Mouse (Mus musculus): ENCODE data around the gene Dhx15. TPM values are rescaled to one million over a fixed set of nuclear protein-coding genes. Genes with fewer than 3 reads are reported as not detected.
A peak's percentile ranks its signal among the peaks of the same experiment; 100 is the strongest.
"Not testable (repeated sequence)": the region's sequence is repeated elsewhere in the genome, so short reads cannot be mapped to it uniquely, and the experiment has no call there.

Gene Dhx15
- polyA plus RNA-seq (2015; fragmentation: Nextera tagmentation; extraction: Ambion mirVana) = 48.0 and 48.4 TPM in 2 replicates

GRCm38 (mm10) chr5:52190371-52191179, at the start of gene Dhx15:
TSS of gene Dhx15 (minus strand) at chr5:52190514.
- TF ChIP-seq CTCF (IDR thresholded peaks at IDR 0.05; ENCODE audit: low read depth) = peak; percentile 41
- Histone ChIP-seq H3K27ac (ENCODE audit: low read depth, low read length) (peak within 1 kb of the TSS; percentile 88), H3K4me2 (replicated peaks; ENCODE audit: low read depth) (peak within 1 kb of the TSS; percentile 66), H3K4me3 (ENCODE audit: low read depth, low read length) (peak within 1 kb of the TSS; percentile 93), H3K9me3 (ENCODE audit: control insufficient read depth) (no peaks in the 10 kb centered on the region), H3K4me1 (replicated peaks; ENCODE audit: control insufficient read depth, insufficient read depth, low read length) (peaks cover 10% of the 10 kb centered on the region; the same call in 1 of the 2 replicates), H3K9ac (ENCODE audit: low read depth, low read length) (peak within 1 kb of the TSS; percentile 99), H3K36me3 (ENCODE audit: control insufficient read depth, insufficient read depth) (no peaks in the 10 kb centered on the region), H3K27me3 (replicated peaks; ENCODE audit: control insufficient read depth, insufficient read depth, low read length) (no peaks in the 10 kb centered on the region)
- 1% methylated on average over 41 of the region's 53 CpGs for WGBS
- ATAC-seq = peak; percentile 99

GRCm38 (mm10) chr5:52238877-52239276, 48.6 kb upstream of the Dhx15 start:
- ATAC-seq = no peak
- H3K9me3 ChIP-seq (ENCODE audit: control insufficient read depth) = no peaks in the 10 kb centered on the region
- no peak overlapping the region for H3K4me3 ChIP-seq (ENCODE audit: low read depth, low read length)
- H3K36me3 ChIP-seq (ENCODE audit: control insufficient read depth, insufficient read depth) = no peaks in the 10 kb centered on the region
- no peak overlapping the region for H3K4me2 ChIP-seq (replicated peaks; ENCODE audit: low read depth)
- no peaks in the 10 kb centered on the region for H3K27me3 ChIP-seq (replicated peaks; ENCODE audit: control insufficient read depth, insufficient read depth, low read length)
- TF ChIP-seq CTCF (IDR thresholded peaks at IDR 0.05; ENCODE audit: low read depth) = no peak
- H3K9ac ChIP-seq (ENCODE audit: low read depth, low read length) = no peak overlapping the region
- WGBS = 87% methylated on average over 5 of the region's 5 CpGs
- no peak overlapping the region for H3K27ac ChIP-seq (ENCODE audit: low read depth, low read length)
- H3K4me1 ChIP-seq (replicated peaks; ENCODE audit: control insufficient read depth, insufficient read depth, low read length) = no peaks in the 10 kb centered on the region

- no peaks in the 10 kb centered on the region for H3K36me3 ChIP-seq (ENCODE audit: control insufficient read depth, insufficient read depth)
- H3K27me3 ChIP-seq (replicated peaks; ENCODE audit: control insufficient read depth, insufficient read depth, low read length) = no peaks in the 10 kb centered on the region
- no peak for TF ChIP-seq CTCF (IDR thresholded peaks at IDR 0.05; ENCODE audit: low read depth)
- ATAC-seq = no peak
- 73% methylated on average over 8 of the region's 8 CpGs for WGBS
- no peaks in the 10 kb centered on the region for H3K4me1 ChIP-seq (replicated peaks; ENCODE audit: control insufficient read depth, insufficient read depth, low read length)
- no peak overlapping the region for H3K27ac ChIP-seq (ENCODE audit: low read depth, low read length)
- H3K9me3 ChIP-seq (ENCODE audit: control insufficient read depth) = no peaks in the 10 kb centered on the region
- no peak overlapping the region for H3K4me3 ChIP-seq (ENCODE audit: low read depth, low read length)
- H3K4me2 ChIP-seq (replicated peaks; ENCODE audit: low read depth) = no peak overlapping the region
- H3K9ac ChIP-seq (ENCODE audit: low read depth, low read length) = no peak overlapping the region
These were observed 47.8 kb upstream of the Dhx15 start for GRCm38 (mm10) chr5:52237956-52238735.

GRCm38 (mm10) chr5:52236585-52236984, 46.3 kb upstream of the Dhx15 start:
- H3K4me2 ChIP-seq (replicated peaks; ENCODE audit: low read depth); ATAC-seq; H3K4me3 ChIP-seq (ENCODE audit: low read depth, low read length); H3K27ac ChIP-seq (ENCODE audit: low read depth, low read length); H3K36me3 ChIP-seq (ENCODE audit: control insufficient read depth, insufficient read depth); H3K4me1 ChIP-seq (replicated peaks; ENCODE audit: control insufficient read depth, insufficient read depth, low read length); H3K9me3 ChIP-seq (ENCODE audit: control insufficient read depth); H3K27me3 ChIP-seq (replicated peaks; ENCODE audit: control insufficient read depth, insufficient read depth, low read length); H3K9ac ChIP-seq (ENCODE audit: low read depth, low read length): not testable (repeated sequence)
- WGBS = 94% methylated on average over 6 of the region's 6 CpGs

GRCm38 (mm10) chr5:52234570-52234969, 44.3 kb upstream of the Dhx15 start:
- Histone ChIP-seq H3K36me3 (ENCODE audit: control insufficient read depth, insufficient read depth) (no peaks in the 10 kb centered on the region), H3K4me1 (replicated peaks; ENCODE audit: control insufficient read depth, insufficient read depth, low read length) (no peaks in the 10 kb centered on the region), H3K9ac (ENCODE audit: low read depth, low read length) (no peak overlapping the region), H3K27me3 (replicated peaks; ENCODE audit: control insufficient read depth, insufficient read depth, low read length) (no peaks in the 10 kb centered on the region), H3K27ac (ENCODE audit: low read depth, low read length) (no peak overlapping the region), H3K4me2 (replicated peaks; ENCODE audit: low read depth) (0 out of 2 replicates have a peak overlapping the region, but pooled peaks have one; percentile 9), H3K4me3 (ENCODE audit: low read depth, low read length) (no peak overlapping the region), H3K9me3 (ENCODE audit: control insufficient read depth) (no peaks in the 10 kb centered on the region)
- no peak for ATAC-seq
- 41% methylated on average over 7 of the region's 7 CpGs for WGBS
- TF ChIP-seq CTCF (IDR thresholded peaks at IDR 0.05; ENCODE audit: low read depth) = no peak

GRCm38 (mm10) chr5:52233891-52234290, 43.6 kb upstream of the Dhx15 start:
- WGBS = 42% methylated on average over 2 of the region's 2 CpGs
- H3K4me1 ChIP-seq (replicated peaks; ENCODE audit: control insufficient read depth, insufficient read depth, low read length) = no peaks in the 10 kb centered on the region
- no peaks in the 10 kb centered on the region for H3K9me3 ChIP-seq (ENCODE audit: control insufficient read depth)
- H3K27ac ChIP-seq (ENCODE audit: low read depth, low read length) = no peak overlapping the region
- H3K4me3 ChIP-seq (ENCODE audit: low read depth, low read length) = no peak overlapping the region
- TF ChIP-seq CTCF (IDR thresholded peaks at IDR 0.05; ENCODE audit: low read depth) = no peak
- H3K27me3 ChIP-seq (replicated peaks; ENCODE audit: control insufficient read depth, insufficient read depth, low read length) = no peaks in the 10 kb centered on the region
- no peak for ATAC-seq
- H3K36me3 ChIP-seq (ENCODE audit: control insufficient read depth, insufficient read depth) = no peaks in the 10 kb centered on the region
- no peak overlapping the region for H3K4me2 ChIP-seq (replicated peaks; ENCODE audit: low read depth)
- H3K9ac ChIP-seq (ENCODE audit: low read depth, low read length) = no peak overlapping the region
